Mouse (Mus musculus): ENCODE results near the gene Lbx2.

- TF ChIP-seq CTCF (conservative IDR thresholded peaks at IDR 0.05; ENCODE audit: insufficient read depth, insufficient read length, low read depth, low read length) = no peak
- TF ChIP-seq POLR2A (IDR thresholded peaks at IDR 0.05; ENCODE audit: low read depth, low read length) = no peak
Measured at GRCm38 (mm10) chr6:83066441-83066840, 19.7 kb upstream of the Lbx2 start.
